In the genomic region with DNA sequence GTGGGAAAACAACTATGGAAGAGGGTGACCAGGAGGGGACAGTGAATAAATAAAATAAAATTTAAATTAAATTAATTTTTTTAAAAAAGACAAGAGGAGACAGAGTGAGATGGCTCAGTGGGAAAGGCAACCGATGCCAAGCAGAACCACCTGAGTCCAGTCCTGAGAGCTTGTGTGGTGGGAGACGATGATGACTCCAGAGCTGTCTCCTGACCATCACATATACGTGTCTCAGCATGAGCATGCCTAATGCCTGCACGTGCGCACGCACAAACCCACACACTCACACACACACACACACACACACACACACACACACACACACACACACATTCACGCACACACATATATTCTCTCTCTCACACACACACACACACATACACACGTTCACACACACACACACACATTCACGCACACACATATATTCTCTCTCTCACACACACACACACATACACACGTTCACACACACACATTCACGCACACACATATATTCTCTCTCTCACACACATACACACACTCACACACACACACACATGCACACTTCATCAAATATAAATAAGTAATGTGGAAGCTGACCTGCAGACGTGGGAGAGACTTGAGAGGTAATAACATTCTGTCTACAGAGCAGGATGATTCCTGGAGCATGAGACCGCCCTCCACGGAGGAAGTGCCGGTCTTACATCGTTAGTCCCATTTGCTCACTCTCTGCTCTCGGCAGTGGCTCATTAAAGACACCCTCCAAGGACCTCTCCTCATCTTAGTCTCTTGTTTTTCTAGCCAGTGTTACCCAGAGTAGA, we compare ENCODE assay signal across 24 mouse cellular contexts.
DNase-seq lines count a peak whose midpoint lies in the region; ATAC-seq and TF ChIP-seq lines count a peak whose summit lies in the region.
"Had no signal": no experiment of that assay in that cellular context is flagged by ENCODE, and none has a peak within 500 bp of the region (broad histone marks: within the 10 kb centered on the region; RNA-seq: fewer than 3 reads in every experiment).

No protein-coding gene starts in this region.

- no peak overlapping the region for H3K4me2 ChIP-seq in forebrain, embryonic 13.5 days
- no peak overlapping the region for H3K4me2 ChIP-seq in forebrain, embryonic 11.5 days (ENCODE audit: low read depth, low read length, severe bottlenecking)
- no peak overlapping the region for H3K4me2 ChIP-seq in hindbrain, embryonic 16.5 days (ENCODE audit: low read length)
- H3K4me2 ChIP-seq in hindbrain, postnatal 0 days (ENCODE audit: low read depth, low read length), result no peak overlapping the region
- H3K4me2 ChIP-seq: embryonic facial prominence, embryonic 12.5 days; forebrain, embryonic 12.5 days; heart, embryonic 11.5 days; limb, embryonic 12.5 days; liver, embryonic 11.5 days; stomach, embryonic 15.5 days had no signal

- H3K4me1 ChIP-seq in forebrain, embryonic 13.5 days, result no peaks in the 10 kb centered on the region
- no peaks in the 10 kb centered on the region for H3K4me1 ChIP-seq in forebrain, embryonic 11.5 days (replicated peaks; ENCODE audit: control insufficient read depth, insufficient read depth, low read length)
- no peaks in the 10 kb centered on the region for H3K4me1 ChIP-seq in hindbrain, embryonic 16.5 days (ENCODE audit: control insufficient read depth, insufficient read depth, low read depth, low read length)
- no peaks in the 10 kb centered on the region for H3K4me1 ChIP-seq in hindbrain, postnatal 0 days (ENCODE audit: insufficient read depth, low read length)
- H3K4me1 ChIP-seq: embryonic facial prominence, embryonic 12.5 days; limb, embryonic 12.5 days; stomach, embryonic 15.5 days had no signal

- H3K9me3 ChIP-seq in forebrain, embryonic 13.5 days (replicated peaks), result no peaks in the 10 kb centered on the region
- H3K9me3 ChIP-seq in forebrain, embryonic 11.5 days (ENCODE audit: control insufficient read depth, low read length), result no peaks in the 10 kb centered on the region
- no peaks in the 10 kb centered on the region for H3K9me3 ChIP-seq in hindbrain, embryonic 16.5 days (ENCODE audit: control insufficient read depth, low read length)
- no peaks in the 10 kb centered on the region for H3K9me3 ChIP-seq in hindbrain, postnatal 0 days (ENCODE audit: low read length)
- H3K9me3 ChIP-seq: embryonic facial prominence, embryonic 12.5 days; forebrain, embryonic 12.5 days; limb, embryonic 12.5 days; stomach, embryonic 15.5 days had no signal

- peak; percentile 24; the same call in 1 of the 2 replicates for ATAC-seq in forebrain, embryonic 13.5 days
- ATAC-seq in forebrain, embryonic 11.5 days (replicated peaks; ENCODE audit: low FRiP score), result no peak
- peak; percentile 42 for ATAC-seq in hindbrain, embryonic 16.5 days
- ATAC-seq in hindbrain, postnatal 0 days, result no peak
- ATAC-seq: intestine, embryonic 16.5 days; liver, postnatal 0 days; lung, postnatal 0 days had no signal

- no peak overlapping the region for H3K4me3 ChIP-seq in forebrain, embryonic 13.5 days
- H3K4me3 ChIP-seq in forebrain, embryonic 11.5 days (ENCODE audit: low read depth, low read length), result no peak overlapping the region
- H3K4me3 ChIP-seq in hindbrain, embryonic 16.5 days (ENCODE audit: low read length), result no peak overlapping the region
- no peak overlapping the region for H3K4me3 ChIP-seq in hindbrain, postnatal 0 days (ENCODE audit: low read length)
- H3K4me3 ChIP-seq: embryonic facial prominence, embryonic 12.5 days; forebrain, embryonic 12.5 days; limb, embryonic 12.5 days; stomach, embryonic 15.5 days had no signal

- H3K36me3 ChIP-seq in forebrain, embryonic 13.5 days (ENCODE audit: poor library complexity, severe bottlenecking), result no peaks in the 10 kb centered on the region
- no peaks in the 10 kb centered on the region for H3K36me3 ChIP-seq in forebrain, embryonic 11.5 days (ENCODE audit: control insufficient read depth, insufficient read depth, low read length)
- no peaks in the 10 kb centered on the region for H3K36me3 ChIP-seq in hindbrain, embryonic 16.5 days (ENCODE audit: control insufficient read depth, insufficient read depth, low read length)
- no peaks in the 10 kb centered on the region for H3K36me3 ChIP-seq in hindbrain, postnatal 0 days (ENCODE audit: insufficient read depth, low read length)
- H3K36me3 ChIP-seq: embryonic facial prominence, embryonic 12.5 days; forebrain, embryonic 12.5 days; limb, embryonic 12.5 days; stomach, embryonic 15.5 days had no signal

- H3K27ac ChIP-seq in forebrain, embryonic 13.5 days, result no peak overlapping the region
- no peak overlapping the region for H3K27ac ChIP-seq in forebrain, embryonic 11.5 days (ENCODE audit: low read depth, low read length)
- H3K27ac ChIP-seq in hindbrain, embryonic 16.5 days (ENCODE audit: low read depth, low read length), result no peak overlapping the region
- H3K27ac ChIP-seq in hindbrain, postnatal 0 days, result no peak overlapping the region
- H3K27ac ChIP-seq: embryonic facial prominence, embryonic 12.5 days; forebrain, embryonic 12.5 days; limb, embryonic 12.5 days; macrophage; stomach, embryonic 15.5 days had no signal

- TF ChIP-seq CTCF in hindbrain, postnatal 0 days (IDR thresholded peaks at IDR 0.05; ENCODE audit: low read depth), result no peak

- DNase-seq in forebrain, embryonic 11.5 days (ENCODE audit: low spot score), result no peak
- no peak for DNase-seq in hindbrain, postnatal 0 days (ENCODE audit: low spot score)
- DNase-seq in retina, postnatal 1 day, result peak; percentile 16
- DNase-seq in retina, embryonic 14.5 days (ENCODE audit: low spot score), result no peak
- no peak for DNase-seq in left cerebral cortex, adult 9 months (ENCODE audit: low spot score in 2 of 2)
- DNase-seq: adrenal gland, postnatal 10 days; cerebellum, adult 9-10 months; gastrocnemius, postnatal 14 days; heart, adult 11 months; kidney, postnatal 36 days; layer of hippocampus, postnatal 36 days; liver, postnatal 0 days; thymus, postnatal 36 days had no signal

- WGBS in forebrain, embryonic 13.5 days, result 73% methylated on average over 17 of the region's 17 CpGs
- whole genome bisulfite sequencing in forebrain, embryonic 11.5 days, result 82% methylated on average over 17 of the region's 17 CpGs
- WGBS in hindbrain, embryonic 16.5 days, result 72% methylated on average over 17 of the region's 17 CpGs
- WGBS in hindbrain, postnatal 0 days, result 77% methylated on average over 17 of the region's 17 CpGs

- H3K27me3 ChIP-seq in forebrain, embryonic 13.5 days, result no peaks in the 10 kb centered on the region
- no peaks in the 10 kb centered on the region for H3K27me3 ChIP-seq in forebrain, embryonic 11.5 days (ENCODE audit: control insufficient read depth, insufficient read depth, low read length)
- H3K27me3 ChIP-seq in hindbrain, embryonic 16.5 days (replicated peaks; ENCODE audit: control insufficient read depth, insufficient read depth, low read length), result no peaks in the 10 kb centered on the region; the same call in 1 of the 2 replicates
- no peaks in the 10 kb centered on the region for H3K27me3 ChIP-seq in hindbrain, postnatal 0 days (ENCODE audit: insufficient read depth, low read length)
- H3K27me3 ChIP-seq: embryonic facial prominence, embryonic 12.5 days; forebrain, embryonic 12.5 days; limb, embryonic 12.5 days; stomach, embryonic 15.5 days had no signal

- no peak overlapping the region for H3K9ac ChIP-seq in forebrain, embryonic 13.5 days
- no peak overlapping the region for H3K9ac ChIP-seq in forebrain, embryonic 11.5 days (ENCODE audit: low read length)
- no peak overlapping the region for H3K9ac ChIP-seq in hindbrain, embryonic 16.5 days (ENCODE audit: low read depth, low read length)
- no peak overlapping the region for H3K9ac ChIP-seq in hindbrain, postnatal 0 days (replicated peaks; ENCODE audit: low read length)
- H3K9ac ChIP-seq: embryonic facial prominence, embryonic 12.5 days; forebrain, embryonic 12.5 days; limb, embryonic 12.5 days; liver, postnatal 0 days; stomach, embryonic 15.5 days had no signal

Comparison
In these comparisons a context has a peak if more than half of its experiments do, and no peak if none do; other contexts are left out.
1. ATAC-seq: peak in forebrain, embryonic 13.5 days (single experiment) and hindbrain, embryonic 16.5 days (single experiment); none in forebrain, embryonic 11.5 days (single experiment) and hindbrain, postnatal 0 days (single experiment).